ENCODE assay signal across 8 mouse cellular contexts in the genomic region with DNA sequence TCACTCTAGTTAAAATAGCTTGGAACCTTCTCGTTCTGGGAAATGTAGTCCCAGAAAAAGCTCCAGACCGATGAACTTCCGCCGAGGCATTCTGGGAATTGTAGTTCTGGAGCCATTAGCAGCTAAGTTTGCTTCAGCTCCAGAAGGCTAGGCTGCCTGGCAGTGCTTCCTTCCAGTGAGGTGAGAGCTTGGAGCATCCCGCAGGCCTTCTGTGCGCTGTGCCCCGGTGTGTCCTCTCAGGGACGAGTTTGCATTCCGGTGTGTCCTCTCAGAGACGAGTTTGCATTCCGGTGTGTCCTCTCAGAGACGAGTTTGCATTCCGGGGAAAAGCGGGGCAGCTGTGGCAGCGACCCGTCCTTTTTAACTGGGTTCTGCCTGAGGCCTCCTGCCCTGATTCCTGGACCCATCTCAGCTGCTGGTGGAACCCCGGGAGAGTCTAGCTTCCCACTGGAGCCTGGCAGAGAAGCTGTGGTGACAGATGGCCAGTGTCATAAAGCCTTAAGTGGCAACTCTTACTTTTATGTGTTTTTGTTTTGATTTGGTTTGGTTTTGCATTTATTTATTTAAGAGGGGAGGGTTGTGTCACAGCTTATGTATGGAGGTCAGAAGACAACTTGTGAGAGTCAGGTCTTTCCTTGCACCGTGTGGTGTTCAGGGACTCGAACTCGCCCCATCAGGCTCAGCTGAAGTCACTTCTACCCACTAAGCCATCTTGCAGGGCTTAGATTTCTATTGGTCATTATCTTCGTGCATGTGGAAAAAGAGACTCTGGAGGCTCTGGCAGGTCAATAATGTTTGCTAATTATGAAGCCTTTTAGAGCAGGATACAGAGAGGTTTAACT. TPM values are rescaled to one million over a fixed set of nuclear protein-coding genes. Genes with fewer than 3 reads are reported as not detected.
DNase-seq lines count a peak whose midpoint lies in the region; TF ChIP-seq lines count a peak whose summit lies in the region.

Zfp108 (plus strand) TSS at position 162 of the 842 bp plus-strand sequence.

- TF ChIP-seq RAD21 in MEL (IDR thresholded peaks at IDR 0.05; ENCODE audit: low read depth, low read length): no peak

- 15% methylated on average over 21 of the region's 21 CpGs for WGBS in lung, adult 2 months
- WGBS in olfactory bulb, adult 2 months: 16% methylated on average over 21 of the region's 21 CpGs

- TF ChIP-seq EP300 in MEL (IDR thresholded peaks at IDR 0.05; ENCODE audit: low read depth in 1 of 2, low read length in 2 of 2): no peak

- H3K4me3 ChIP-seq in MEL (ENCODE audit: control insufficient read depth in 1 of 2, insufficient read depth in 1 of 2, low read depth in 2 of 2, low read length in 2 of 2): no peak within 1 kb of the TSS
- H3K4me3 ChIP-seq in layer of hippocampus, adult 2 months: peak within 1 kb of the TSS; percentile 65
- peak within 1 kb of the TSS; percentile 64 for H3K4me3 ChIP-seq in lung, adult 2 months (replicated peaks; ENCODE audit: extremely low read depth, low read depth, low read length)
- H3K4me3 ChIP-seq in olfactory bulb, adult 2 months (ENCODE audit: insufficient read depth, low read depth, low read length): peak within 1 kb of the TSS; percentile 69

- no peak within 1 kb of the TSS for H3K27ac ChIP-seq in MEL (ENCODE audit: control insufficient read depth, low read depth, low read length)
- peak within 1 kb of the TSS; percentile 81 for H3K27ac ChIP-seq in layer of hippocampus, adult 2 months
- H3K27ac ChIP-seq in olfactory bulb, adult 2 months (ENCODE audit: insufficient read depth, low read depth, low read length): no peak within 1 kb of the TSS; the same call in 1 of the 2 replicates

- no peaks in the 10 kb centered on the region for H3K27me3 ChIP-seq in MEL (ENCODE audit: control insufficient read depth in 1 of 2, insufficient read depth in 2 of 2, low read length in 2 of 2)

- TF ChIP-seq CTCF in MEL (IDR thresholded peaks at IDR 0.05 in 2 of 3, conservative IDR thresholded peaks at IDR 0.05 in 1 of 3; ENCODE audit: control insufficient read depth in 1 of 3, insufficient read depth in 1 of 3, low read depth in 2 of 3, low read length in 3 of 3, poor library complexity in 1 of 3, severe bottlenecking in 1 of 3): no peak
- no peak for TF ChIP-seq CTCF in layer of hippocampus, adult 2 months (conservative IDR thresholded peaks at IDR 0.05)
- no peak for TF ChIP-seq CTCF in lung, adult 2 months (IDR thresholded peaks at IDR 0.05; ENCODE audit: insufficient read depth, low read length)
- no peak for TF ChIP-seq CTCF in olfactory bulb, adult 2 months (IDR thresholded peaks at IDR 0.05; ENCODE audit: insufficient read depth, low read depth, low read length)

- no peak within 1 kb of the TSS for H3K9ac ChIP-seq in MEL (ENCODE audit: control insufficient read depth, low read depth, low read length, poor library complexity, severe bottlenecking)

- no peaks in the 10 kb centered on the region for H3K4me1 ChIP-seq in MEL (ENCODE audit: control insufficient read depth in 1 of 2, insufficient read depth in 2 of 2, low read length in 2 of 2)
- H3K4me1 ChIP-seq in lung, adult 2 months (ENCODE audit: control insufficient read depth, insufficient read depth, low read length): peaks cover 3% of the 10 kb centered on the region; the same call in 1 of the 2 replicates
- peaks cover 12% of the 10 kb centered on the region for H3K4me1 ChIP-seq in olfactory bulb, adult 2 months (ENCODE audit: control insufficient read depth, insufficient read depth, low read length)

- DNase-seq in MEL (ENCODE audit: low read depth, low spot score): no peak
- peak; percentile 86 to 95 for DNase-seq in cerebellum, adult 18-20 months
- DNase-seq in forelimb bud, embryonic 11.5 days (ENCODE audit: low read depth, low spot score): peak; percentile 81
- peak; percentile 80 for DNase-seq in heart, postnatal 4 days
- peak; percentile 84 to 93 for DNase-seq in layer of hippocampus, adult 2 months (ENCODE audit: low spot score in 2 of 2)
- peak; percentile 75 for DNase-seq in lung, adult 2 months
- peak; percentile 66 for DNase-seq in thymus, postnatal 14 days

- no peaks in the 10 kb centered on the region for H3K79me2 ChIP-seq in MEL (ENCODE audit: control insufficient read depth, insufficient read depth, low read length, poor library complexity)

- TF ChIP-seq POLR2A in MEL (IDR thresholded peaks at IDR 0.05; ENCODE audit: control insufficient read depth in 1 of 2, insufficient read depth in 1 of 2, low read depth in 1 of 2, low read length in 2 of 2, poor library complexity in 1 of 2): no peak
- peak; percentile 71; the same call in 1 of the 2 replicates for TF ChIP-seq POLR2A in lung, adult 2 months (IDR thresholded peaks at IDR 0.05; ENCODE audit: borderline replicate concordance, extremely low read depth, low read depth, low read length)
- peak; percentile 46; the same call in 1 of the 2 replicates for TF ChIP-seq POLR2A in olfactory bulb, adult 2 months (IDR thresholded peaks at IDR 0.05; ENCODE audit: insufficient read depth, low read depth, low read length)

- H3K36me3 ChIP-seq in MEL (ENCODE audit: control insufficient read depth in 1 of 2, insufficient read depth in 2 of 2, low read length in 2 of 2): no peaks in the 10 kb centered on the region

- H3K9me3 ChIP-seq in MEL (replicated peaks; ENCODE audit: insufficient read depth, low read length): no peaks in the 10 kb centered on the region

TF ChIP-seq in MEL, 35 proteins besides CTCF, POLR2A, EP300 and RAD21:
- peak; percentile 55 for TF ChIP-seq HCFC1 (IDR thresholded peaks at IDR 0.05; ENCODE audit: low read depth, low read length)
- no peak for TF ChIP-seq MAZ (IDR thresholded peaks at IDR 0.05; ENCODE audit: low read depth, low read length)

RNA-seq across cellular contexts. Expression of gene Zfp108, which starts in this region (rescaled TPM):
- not detected in 2 replicates for total RNA-seq in MEL (2012; rRNA removed)
- not detected for polyA plus RNA-seq in MEL (2012; ENCODE audit: insufficient read depth in 1 of 2, insufficient read length in 2 of 2, low read depth in 1 of 2, low replicate concordance in 2 of 2, missing spikeins in 1 of 2)
- total RNA-seq in heart, postnatal 4 days (2021): 1 to 10 TPM; 1.2 to 1.4 TPM
- total RNA-seq in layer of hippocampus, adult 2 months (2021): 1 to 10 TPM; 8.0 to 8.6 TPM
- 0.76 and 0.83 TPM in 2 replicates for polyA plus RNA-seq in lung, adult 2 months (2012; rRNA removed)
- polyA plus RNA-seq in olfactory bulb, adult 2 months (2012; ENCODE audit: insufficient read depth, insufficient read length, low replicate concordance, missing spikeins): not detected in 2 replicates

Comparison
In these comparisons a context has a peak if more than half of its experiments do, and no peak if none do; other contexts are left out.
1. Peak in DNase-seq and H3K4me3 ChIP-seq in lung, adult 2 months; RNA of the gene not detected or under 1 TPM.
2. H3K4me3 ChIP-seq: peak in layer of hippocampus, adult 2 months (single experiment) and olfactory bulb, adult 2 months (single experiment); none in MEL (0 of 2).
3. POLR2A ChIP-seq: peak in lung, adult 2 months (single experiment) and olfactory bulb, adult 2 months (single experiment); none in MEL (0 of 2).